Mouse (Mus musculus) Patski (cell line): ENCODE results near the gene Uba1. TPM values are rescaled to one million over a fixed set of nuclear protein-coding genes. Genes with fewer than 3 reads are reported as not detected.

ENCODE experiments used
- ATAC-seq: fragments of 100-300 bp; one replicate; pipeline ENCODE4 v1.8.0; 2021
- CTCF ChIA-PET: fragments of 350-600 bp; sonication (Branson Sonifier 250); formaldehyde crosslinking; loops from one replicate; lab custom pipeline; 2022; ENCODE audit warnings: inconsistent platforms; lab: Charles Lee
- POLR2A ChIA-PET: fragments of 350-600 bp; sonication (Branson Sonifier 250); formaldehyde crosslinking; loops from one replicate; lab custom pipeline; 2022; ENCODE audit warnings: antibody characterized with exemption, inconsistent platforms; lab: Charles Lee
- DNase-seq: peaks from one replicate; pipeline ENCODE4 v3.0.0-alpha.2; 2011; ENCODE audit warnings: low read depth, low spot score
- H3K27me3 ChIP-seq: fragments of 371-371 bp; one replicate; pipeline ENCODE4 v1.5.1; 2021
- CTCF ChIP-seq: fragments of 100-300 bp; IDR thresholded peaks from one replicate; pipeline ENCODE4 v1.5.1; 2021
- in situ Hi-C: fragments of 300-500 bp; cut with MboI; formaldehyde crosslinking; loops from 3 replicates; pipeline ENCODE4 v1.11.1; 2018; ENCODE audit warnings: low pct_unique_long_range_greater_than_20kb, mixed read lengths
- polyA plus RNA-seq: library from polyadenylated mRNA; unstranded; gene quantifications from one replicate; pipeline ENCODE4 v1.2.3, GENCODE M21; 2021

Gene Uba1
- 307 TPM for polyA plus RNA-seq

DNA sequence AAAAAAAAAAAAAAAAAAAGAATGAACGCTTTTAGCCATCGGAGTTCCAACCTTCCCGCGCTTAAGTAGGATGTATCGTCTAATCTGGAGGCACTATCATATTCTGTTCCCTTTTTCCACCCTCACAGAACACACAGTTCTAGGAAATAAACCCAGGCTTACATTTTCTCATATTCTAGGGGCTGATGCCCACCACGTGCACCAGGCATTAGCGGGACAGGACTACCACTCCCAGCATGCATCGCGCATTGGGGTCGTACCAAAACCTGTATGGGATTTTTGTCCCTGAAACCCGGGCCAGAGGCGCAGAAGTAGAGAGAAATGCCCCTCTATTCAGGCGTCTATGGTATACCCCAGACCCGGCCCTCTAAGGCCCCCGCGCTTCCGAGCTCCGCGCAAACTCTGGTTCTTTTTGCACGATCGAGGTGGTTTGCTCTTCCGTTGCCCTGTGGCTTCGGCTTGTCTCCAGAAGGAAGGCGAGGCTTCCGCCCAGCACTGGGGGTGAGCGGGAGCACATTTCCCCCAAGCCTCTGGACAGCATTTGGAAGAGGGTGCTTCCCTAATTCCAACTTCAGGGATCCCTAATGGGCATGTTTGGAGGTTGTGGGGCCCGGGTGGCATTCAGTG lies at the start of gene Uba1:
Uba1 (plus strand) TSS at position 301 of the 627 bp plus-strand sequence.
- ATAC-seq (peak; percentile 86), DNase-seq (peak; percentile 27)
- CTCF ChIA-PET = no interaction called here
- POLR2A ChIA-PET = interaction anchor here (0.6 kb wide), 1 partner anchor 187 kb away, joined by 3 read pairs; no protein-coding TSS in a partner anchor
- no peak for TF ChIP-seq CTCF
- peaks cover 9% of the 10 kb centered on the region for H3K27me3 ChIP-seq
- in situ Hi-C loops = no loop called here

DNA sequence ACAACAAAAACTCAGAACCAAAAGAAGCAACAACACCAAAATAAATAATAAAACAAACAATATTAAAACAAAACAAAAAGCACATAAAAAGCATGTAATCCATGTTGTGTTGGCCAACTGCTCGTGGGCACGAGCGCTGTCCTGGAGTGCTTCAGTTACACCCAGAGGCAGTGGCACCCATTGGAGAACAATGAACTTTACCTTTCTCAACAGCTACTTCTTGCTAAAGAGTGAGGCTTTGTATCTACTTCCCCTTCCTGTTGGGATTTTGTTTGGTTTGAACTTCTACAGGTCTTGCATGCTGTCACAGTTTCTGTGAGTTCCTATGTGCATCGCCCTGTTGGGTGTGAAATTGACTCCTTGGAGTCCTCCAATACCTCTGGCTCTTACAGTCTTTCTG lies 49.6 kb upstream of the Uba1 start:
- POLR2A ChIA-PET = no interaction called here
- peaks cover 5% of the 10 kb centered on the region for H3K27me3 ChIP-seq
- DNase-seq = no peak
- TF ChIP-seq CTCF = no peak
- in situ Hi-C loops = no loop called here
- ATAC-seq = no peak
- CTCF ChIA-PET = no interaction called here

DNA sequence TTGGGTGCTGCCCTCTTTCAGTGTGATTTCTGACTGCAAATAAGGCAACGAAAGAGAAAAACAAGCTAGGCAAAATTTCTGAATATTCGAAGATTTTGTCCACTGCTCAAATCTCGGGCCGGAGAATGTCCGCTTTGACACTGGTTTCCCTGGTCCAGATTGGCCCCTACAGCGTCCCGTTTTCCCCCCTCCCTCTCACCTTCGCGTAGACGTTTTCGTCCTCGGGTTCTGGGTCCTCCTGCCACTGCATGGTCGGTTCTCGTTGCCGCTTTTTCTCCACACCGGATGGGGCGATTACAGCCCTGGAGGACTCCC lies 41.3 kb upstream of the Uba1 start:
- CTCF ChIA-PET = interaction anchor here (1.5 kb wide), 1 partner anchor 10 kb away, joined by 3 read pairs; no protein-coding TSS in a partner anchor
- in situ Hi-C loops = no loop called here
- TF ChIP-seq CTCF = no peak
- DNase-seq = no peak
- ATAC-seq = peak; percentile 3
- POLR2A ChIA-PET = interaction anchor here (0.6 kb wide), 1 partner anchor 10 kb away, joined by 3 read pairs; no protein-coding TSS in a partner anchor
- peaks cover 5% of the 10 kb centered on the region for H3K27me3 ChIP-seq

DNA sequence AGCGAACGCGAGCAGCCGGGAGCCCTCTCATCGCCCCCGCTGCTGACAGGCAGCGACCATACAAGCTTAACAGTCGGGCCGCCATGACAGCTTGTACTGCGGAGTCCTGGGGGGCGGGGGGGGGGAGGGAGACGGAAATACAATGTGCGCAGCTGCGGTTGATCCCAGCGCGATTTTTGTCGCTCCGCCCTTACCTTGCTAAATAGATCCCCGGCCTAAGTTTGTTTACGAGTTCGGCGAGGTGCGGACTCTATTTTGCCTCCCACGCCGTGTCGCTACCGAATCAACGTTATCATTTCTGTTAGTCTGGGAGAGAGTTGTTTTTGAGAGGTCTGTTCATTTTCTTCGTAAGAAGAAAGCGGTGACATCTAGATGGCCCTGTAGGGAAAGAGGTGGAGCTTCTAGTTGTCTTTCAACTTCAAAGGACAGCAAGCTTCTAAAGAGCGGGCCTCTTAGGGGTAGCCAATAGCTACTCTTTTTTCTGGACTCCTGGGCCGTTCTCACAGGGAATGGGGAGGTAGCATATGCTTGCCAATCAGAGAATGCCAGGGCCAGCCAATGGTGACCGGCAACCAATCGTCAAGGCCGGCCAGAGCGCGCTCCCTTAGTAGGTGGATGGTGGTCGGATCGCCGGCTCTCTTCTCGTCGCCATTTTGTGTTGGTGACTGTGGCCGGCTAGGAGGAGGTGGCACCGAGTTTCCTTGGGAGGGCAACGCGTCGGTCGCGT lies 40.8 kb upstream of the Uba1 start, which contains the start of the genes Rbm10 and Ndufb11:
Rbm10 (plus strand) TSS at position 328 of the 727 bp plus-strand sequence.
Ndufb11 (minus strand) TSS at position 444 of the 727 bp plus-strand sequence.
- TF ChIP-seq CTCF = no peak
- ATAC-seq = peak; percentile 99
- CTCF ChIA-PET = interaction anchor here (1.5 kb wide), 1 partner anchor 9 kb away, joined by 3 read pairs; no protein-coding TSS in a partner anchor
- in situ Hi-C loops = no loop called here
- POLR2A ChIA-PET = interaction anchor here (0.6 kb wide), 1 partner anchor 11 kb away, joined by 3 read pairs; no protein-coding TSS in a partner anchor
- H3K27me3 ChIP-seq = peaks cover under 1% of the 10 kb centered on the region
- DNase-seq = peak; percentile 53

DNA sequence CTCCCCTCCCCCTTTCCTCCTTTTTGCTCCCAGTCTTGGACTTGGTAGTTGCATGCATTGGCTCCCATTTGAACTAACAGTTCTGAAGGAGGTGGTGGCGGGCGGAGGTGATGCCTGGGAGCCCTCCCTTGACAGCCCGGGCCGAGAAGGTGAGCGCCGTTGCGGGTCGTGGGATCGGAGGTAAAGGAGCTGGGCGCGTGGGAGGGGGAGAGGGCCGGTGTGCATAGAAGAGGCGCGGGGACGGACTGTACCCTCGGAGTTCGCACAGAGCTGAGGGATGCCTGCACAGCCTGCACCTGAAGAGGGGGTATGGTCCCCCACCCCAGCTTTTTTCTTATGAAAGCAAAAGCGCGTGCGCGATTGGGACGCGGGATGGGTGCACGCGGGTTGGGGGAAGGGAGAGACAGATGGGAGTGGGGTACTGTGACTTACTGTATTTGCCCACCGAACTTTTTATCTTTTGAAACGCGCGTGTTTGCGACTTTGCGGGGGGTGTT lies 40.2 kb upstream of the Uba1 start:
- in situ Hi-C loops = no loop called here
- ATAC-seq (peak; percentile 11), DNase-seq (no peak)
- ChIA-PET CTCF (interaction anchor here (1.5 kb wide), 1 partner anchor 9 kb away, joined by 3 read pairs; no protein-coding TSS in a partner anchor), POLR2A (no interaction called here)
- H3K27me3 ChIP-seq = peaks cover 4% of the 10 kb centered on the region
- no peak for TF ChIP-seq CTCF

DNA sequence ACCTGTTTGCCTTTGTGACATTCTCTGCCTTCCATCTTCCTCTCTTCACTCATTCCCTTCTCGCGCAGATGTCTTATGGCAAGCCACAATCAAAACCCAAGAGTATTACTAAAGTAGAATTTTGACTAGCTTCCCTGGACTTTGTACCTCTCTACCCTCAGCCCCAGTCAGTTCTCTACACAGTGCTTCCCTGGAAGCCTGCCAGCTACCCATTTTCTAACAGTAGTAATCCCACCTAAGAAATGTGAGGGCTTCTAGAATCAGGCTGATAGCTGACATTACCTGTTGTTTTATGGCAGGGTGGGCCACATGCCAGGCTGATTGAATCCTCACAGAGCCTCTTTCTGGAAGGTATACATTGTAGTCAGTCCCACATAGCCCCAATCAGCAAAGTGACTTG lies 20.0 kb upstream of the Uba1 start:
- ChIA-PET POLR2A (no interaction called here), CTCF (interaction anchor here (0.7 kb wide), 1 partner anchor 76 kb away, joined by 3 read pairs; no protein-coding TSS in a partner anchor)
- H3K27me3 ChIP-seq = peaks cover 4% of the 10 kb centered on the region
- DNase-seq (no peak), ATAC-seq (no peak)
- no peak for TF ChIP-seq CTCF
- in situ Hi-C loops = no loop called here

DNA sequence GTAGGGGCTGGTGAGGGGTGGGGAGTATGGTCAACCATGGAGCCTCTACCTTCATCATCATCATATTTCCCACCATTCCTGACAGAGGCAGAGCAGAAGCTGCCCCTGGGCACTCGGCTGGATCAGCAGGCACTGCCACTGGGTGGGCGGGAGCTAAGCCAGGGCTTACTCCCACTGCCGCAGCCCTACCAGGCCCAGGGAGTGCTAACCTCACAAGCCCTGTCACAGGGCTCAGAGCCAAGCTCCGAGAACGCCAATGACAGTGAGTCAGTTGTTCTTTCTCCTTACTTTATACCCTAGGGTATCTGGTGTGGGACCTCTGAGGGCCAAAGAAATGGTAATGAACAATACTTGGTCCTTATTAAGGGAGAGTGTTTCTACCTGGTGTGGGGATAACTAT lies 13.3 kb upstream of the Uba1 start:
- ChIA-PET POLR2A (no interaction called here), CTCF (no interaction called here)
- no peak for TF ChIP-seq CTCF
- DNase-seq (no peak), ATAC-seq (no peak)
- peaks cover 4% of the 10 kb centered on the region for H3K27me3 ChIP-seq
- in situ Hi-C loops = no loop called here

DNA sequence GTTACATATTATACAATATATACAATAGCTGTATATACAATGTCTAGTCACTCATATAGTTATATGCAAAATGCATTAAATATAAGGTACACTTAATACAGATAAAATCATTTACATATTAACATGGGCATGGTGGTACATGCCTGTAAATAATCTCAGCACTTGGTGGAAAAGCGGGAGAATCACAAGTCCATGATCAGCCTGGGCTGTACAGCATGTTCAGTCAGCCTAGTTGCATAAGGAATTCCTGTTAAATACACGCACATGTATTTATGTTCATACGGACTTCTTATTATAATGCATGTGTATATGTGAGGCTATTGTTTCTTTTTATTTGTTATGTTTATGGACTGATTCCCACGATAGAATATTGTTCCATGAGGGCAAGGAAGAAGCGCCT lies 533 bp upstream of the Uba1 start:
- H3K27me3 ChIP-seq = peaks cover 9% of the 10 kb centered on the region
- no peak for TF ChIP-seq CTCF
- CTCF ChIA-PET = no interaction called here
- POLR2A ChIA-PET = interaction anchor here (0.6 kb wide), 1 partner anchor 188 kb away, joined by 3 read pairs; no protein-coding TSS in a partner anchor
- no peak for DNase-seq
- in situ Hi-C loops = no loop called here
- no peak for ATAC-seq

DNA sequence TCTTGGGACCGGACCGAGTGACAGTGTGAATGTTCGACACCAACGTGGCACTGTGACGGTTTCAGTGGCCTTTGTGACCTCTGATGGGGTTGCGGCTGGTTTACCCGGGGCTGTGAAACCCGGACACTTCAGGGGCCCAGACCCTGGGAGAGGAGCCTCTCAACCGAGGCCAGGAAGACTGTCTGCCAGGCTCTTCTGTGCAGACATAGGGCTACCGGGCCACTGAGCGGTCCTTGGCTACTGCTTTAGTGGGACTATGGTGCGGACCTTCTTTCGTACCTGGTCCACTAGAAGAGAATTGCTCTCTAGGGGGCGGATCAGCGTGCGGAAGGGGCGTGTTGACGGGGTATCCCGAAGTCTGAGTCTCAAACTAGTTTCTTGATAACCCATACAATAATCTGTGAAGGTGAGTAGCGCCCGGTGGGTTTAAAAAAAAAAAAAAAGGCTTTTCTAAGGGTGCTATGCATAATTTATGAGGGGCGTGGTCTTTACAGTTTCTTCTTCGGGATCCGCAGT lies 823 bp downstream of the Uba1 start:
- peaks cover 5% of the 10 kb centered on the region for H3K27me3 ChIP-seq
- ChIA-PET CTCF (no interaction called here), POLR2A (no interaction called here)
- no peak for TF ChIP-seq CTCF
- DNase-seq (no peak), ATAC-seq (peak; percentile 11)
- in situ Hi-C loops = no loop called here

DNA sequence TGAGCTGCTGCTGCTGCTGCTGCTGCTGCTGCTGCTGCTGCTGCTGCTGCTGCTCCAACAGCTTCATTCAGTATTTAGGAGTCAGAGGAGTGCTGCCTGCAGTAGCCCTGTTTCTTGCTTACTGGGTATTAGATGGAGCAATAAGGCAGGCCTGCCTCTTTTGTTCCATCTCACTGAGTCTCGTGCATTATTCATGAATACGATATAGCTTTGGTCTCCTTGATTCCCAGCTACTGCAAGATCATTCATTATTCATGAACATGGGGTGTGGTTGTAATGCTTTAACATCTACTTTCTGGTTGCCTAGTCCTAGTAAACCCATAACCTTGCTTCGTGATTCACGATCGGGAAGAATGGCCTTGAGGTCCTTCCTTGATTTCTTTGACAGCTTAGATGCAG lies 4.2 kb downstream of the Uba1 start:
- POLR2A ChIA-PET = interaction anchor here (0.8 to 1.3 kb wide), 3 partner anchors 18 to 133 kb away, joined by 3 to 4 read pairs (median 4); partner anchors contain the start of gene Cdk16
- in situ Hi-C loops = loop anchor here (5.0 to 10.0 kb wide), 2 partner anchors 110 to 292 kb away; partner anchors contain the start of gene Elk1
- DNase-seq = no peak
- H3K27me3 ChIP-seq = peaks cover 4% of the 10 kb centered on the region
- CTCF ChIA-PET = interaction anchor here (0.7 to 2.5 kb wide), 7 partner anchors 17 to 167 kb away, joined by 3 to 12 read pairs (median 3); no protein-coding TSS in a partner anchor
- no peak for ATAC-seq
- no peak for TF ChIP-seq CTCF
